Mouse (Mus musculus) left cerebral cortex, postnatal 25 days (tissue): ENCODE measurements at regions not wholly inside any gene's neighbourhood (a gene's known extent, or its start where the extent isn't known, plus 50 kb on each side); places are given as distances from the start of the nearest gene placed in this dataset.

Experiments
- DNase-seq, 2 experiments: peaks; one replicate each; pipeline ENCODE4 v3.0.0; 2022; ENCODE audit warnings: low spot score in 2 of 2, mixed read lengths in 1 of 2
- intact Hi-C: fragments of 180-260 bp; cut with DNase I; formaldehyde crosslinking; loops from one replicate; pipeline ENCODE4 v1.15.1; 2025
- microRNA-seq, 2 experiments: library from miRNA; unstranded; fragments of <30 nt; microRNA quantifications; one replicate each; pipeline ENCODE4 v1.2.0; 2022

DNA sequence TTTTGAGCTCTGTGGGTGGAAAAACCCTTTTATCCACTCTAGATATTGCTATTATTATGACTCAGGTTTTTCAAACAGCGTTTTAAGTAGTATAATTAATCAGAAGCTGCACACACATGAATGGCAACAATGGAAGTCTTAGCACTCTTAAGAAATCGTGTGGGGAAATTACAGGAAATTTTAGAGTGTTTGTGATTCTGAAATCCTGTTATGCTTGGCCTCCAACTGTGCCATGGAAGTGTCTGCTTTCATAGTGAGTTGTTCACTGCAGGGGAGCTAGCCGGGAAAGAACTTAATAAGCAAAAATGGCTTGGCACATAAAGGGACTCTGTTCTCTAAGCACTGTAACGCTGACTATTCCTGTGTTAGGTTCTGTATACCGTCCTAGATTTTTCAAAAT lies 570.7 kb downstream of the Slco4c1 start:
- intact Hi-C loops: no loop called here
- no peak for DNase-seq

DNA sequence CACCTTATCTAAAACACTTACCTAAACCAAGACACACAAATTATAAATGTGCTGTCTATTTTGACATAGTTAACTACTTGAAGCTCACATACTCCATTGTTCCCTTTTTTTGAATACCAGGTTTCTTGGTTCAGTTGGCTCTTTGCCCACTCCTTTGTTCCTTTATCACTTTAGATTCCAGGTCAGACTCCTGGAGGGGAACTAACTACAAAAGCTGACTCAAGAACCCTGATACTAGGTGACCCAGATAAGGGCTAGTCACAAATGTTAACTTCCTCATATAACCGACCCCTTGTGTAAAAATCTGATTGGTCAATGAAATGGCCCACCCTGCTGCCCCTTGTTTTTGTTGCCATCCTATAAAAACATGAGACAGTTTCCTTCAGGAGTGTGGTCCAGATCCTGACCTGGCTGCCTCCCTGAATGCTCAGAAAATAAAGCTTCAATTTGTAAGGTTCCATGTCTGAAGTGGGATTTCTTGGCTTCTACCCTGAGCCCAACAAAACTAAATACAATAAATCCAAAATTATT lies 593.9 kb downstream of the Slco4c1 start:
- intact Hi-C loops: no loop called here
- DNase-seq: no peak

GRCm38 (mm10) chr1:96276646-96277045 lies 595.3 kb downstream of the Slco4c1 start:
- peak in 1 of 2 experiments; percentile 26 for DNase-seq
- intact Hi-C loops: no loop called here

Small RNA genes in the stretch of these regions (microRNA-seq; reads per million reads assigned to microRNA genes)
- gene Gm22917: 0 reads per million in 2 experiments
